Mouse (Mus musculus): ENCODE measurements around the gene Calcrl. TPM values are rescaled to one million over a fixed set of nuclear protein-coding genes. Genes with fewer than 3 reads are reported as not detected.

Gene Calcrl
- 1 to 10 TPM; 7.5 to 8.0 TPM for total RNA-seq (2021)

GRCm38 (mm10) chr2:84425138-84425537 is at the start of gene Calcrl:
Gene Calcrl, minus strand, starts transcription at chr2:84425411.
- DNase-seq, result peak; percentile 32 to 52

- no peak for DNase-seq
Measured at GRCm38 (mm10) chr2:84474651-84475050, 49.4 kb upstream of the Calcrl start.

GRCm38 (mm10) chr2:84473941-84474530 is 48.8 kb upstream of the Calcrl start:
- DNase-seq, result no peak

GRCm38 (mm10) chr2:84467391-84467790 is 42.2 kb upstream of the Calcrl start:
- no peak for DNase-seq

- no peak for DNase-seq
Measured at GRCm38 (mm10) chr2:84464956-84465355, 39.7 kb upstream of the Calcrl start.

GRCm38 (mm10) chr2:84462411-84462810 is 37.2 kb upstream of the Calcrl start:
- no peak for DNase-seq

- DNase-seq, result no peak
Measured at GRCm38 (mm10) chr2:84459651-84460177, 34.5 kb upstream of the Calcrl start.

GRCm38 (mm10) chr2:84457221-84457620 is 32.0 kb upstream of the Calcrl start:
- DNase-seq, result no peak

GRCm38 (mm10) chr2:84455236-84455799 is 30.1 kb upstream of the Calcrl start:
- peak; percentile 16 to 41 for DNase-seq

- no peak for DNase-seq
Measured at GRCm38 (mm10) chr2:84454551-84455235, 29.5 kb upstream of the Calcrl start.

- no peak for DNase-seq
Measured at GRCm38 (mm10) chr2:84454051-84454450, 28.8 kb upstream of the Calcrl start.

GRCm38 (mm10) chr2:84445499-84445898 is 20.3 kb upstream of the Calcrl start:
- no peak for DNase-seq

- no peak for DNase-seq
Measured at GRCm38 (mm10) chr2:84441940-84442339, 16.7 kb upstream of the Calcrl start.

GRCm38 (mm10) chr2:84429724-84430123 is 4.5 kb upstream of the Calcrl start:
- no peak for DNase-seq

- no peak for DNase-seq
Measured at GRCm38 (mm10) chr2:84428836-84429235, 3.6 kb upstream of the Calcrl start.

GRCm38 (mm10) chr2:84426531-84426930 is 1.3 kb upstream of the Calcrl start:
- no peak for DNase-seq

GRCm38 (mm10) chr2:84416501-84416900 is 8.7 kb downstream of the Calcrl start:
- no peak for DNase-seq

GRCm38 (mm10) chr2:84409796-84410592 is 15.2 kb downstream of the Calcrl start:
- DNase-seq, result no peak

GRCm38 (mm10) chr2:84404834-84405233 is 20.4 kb downstream of the Calcrl start:
- DNase-seq, result no peak

GRCm38 (mm10) chr2:84402713-84403112 is 22.5 kb downstream of the Calcrl start:
- no peak for DNase-seq

- DNase-seq, result no peak
Measured at GRCm38 (mm10) chr2:84396557-84396956, 28.7 kb downstream of the Calcrl start.

- no peak for DNase-seq
Measured at GRCm38 (mm10) chr2:84393236-84393635, 32.0 kb downstream of the Calcrl start.

- no peak for DNase-seq
Measured at GRCm38 (mm10) chr2:84389075-84389474, 36.1 kb downstream of the Calcrl start.
